Mouse (Mus musculus) MEL (cell line): ENCODE results near the gene Heg1. TPM values are rescaled to one million over a fixed set of nuclear protein-coding genes. Genes with fewer than 3 reads are reported as not detected.
A peak's percentile ranks its signal among the peaks of the same experiment; 100 is the strongest.

Source experiments
- DNase-seq: peaks from one replicate; pipeline ENCODE4 v3.0.0; 2011; ENCODE audit warnings: low read depth, low spot score
- H3K27ac ChIP-seq: 2 replicates; pipeline ENCODE4 v1.5.1; 2012; ENCODE audit warnings: low read depth, mild to moderate bottlenecking, control low read depth, low read length, moderate library complexity; ENCODE audit not compliant: control insufficient read depth
- H3K27me3 ChIP-seq, 2 experiments: fragments of 150-350 bp in 1 of 2; sonication (generic) in 1 of 2; 2 replicates each; pipeline ENCODE4 v1.6.1; 2012; ENCODE audit warnings: low read length in 2 of 2, mild to moderate bottlenecking in 2 of 2, improper control_type of control experiment in 1 of 2, moderate library complexity in 1 of 2; ENCODE audit not compliant: insufficient read depth in 2 of 2, control insufficient read depth in 1 of 2
- H3K36me3 ChIP-seq, 2 experiments: 2 replicates each; pipeline ENCODE4 v1.6.1; 2012 to 2014; ENCODE audit warnings: low read length in 2 of 2, improper control_type of control experiment in 1 of 2, inconsistent platforms in 1 of 2, mild to moderate bottlenecking in 1 of 2; ENCODE audit not compliant: insufficient read depth in 2 of 2, control insufficient read depth in 1 of 2
- H3K4me1 ChIP-seq, 2 experiments: fragments of 150-350 bp in 1 of 2; sonication (generic) in 1 of 2; 2 replicates each; pipeline ENCODE4 v1.6.1; 2012; ENCODE audit warnings: low read length in 2 of 2, improper control_type of control experiment in 1 of 2, mild to moderate bottlenecking in 1 of 2; ENCODE audit not compliant: insufficient read depth in 2 of 2, control insufficient read depth in 1 of 2
- H3K4me3 ChIP-seq, 2 experiments: fragments of 150-350 bp in 1 of 2; sonication (generic) in 1 of 2; 2 replicates each; pipeline ENCODE4 v1.5.1; 2012; ENCODE audit warnings: low read depth in 2 of 2, low read length in 2 of 2, mild to moderate bottlenecking in 2 of 2, moderate library complexity in 2 of 2, control low read depth in 1 of 2, improper control_type of control experiment in 1 of 2; ENCODE audit not compliant: control insufficient read depth in 1 of 2, insufficient read depth in 1 of 2
- H3K79me2 ChIP-seq: 2 replicates; pipeline ENCODE4 v1.6.1; 2012; ENCODE audit warnings: mild to moderate bottlenecking, low read length, moderate library complexity; ENCODE audit not compliant: control insufficient read depth, poor library complexity, insufficient read depth
- H3K9ac ChIP-seq: 2 replicates; pipeline ENCODE4 v1.6.1; 2012; ENCODE audit warnings: low read depth, mild to moderate bottlenecking, control low read depth, low read length, moderate library complexity; ENCODE audit not compliant: control insufficient read depth, poor library complexity, severe bottlenecking
- H3K9me3 ChIP-seq: fragments of 150-350 bp; sonication (generic); replicated peaks from 2 replicates; pipeline ENCODE4 v1.6.1; 2012; ENCODE audit warnings: mild to moderate bottlenecking, low read length, improper control_type of control experiment, moderate library complexity; ENCODE audit not compliant: insufficient read depth
- BHLHE40 ChIP-seq: IDR thresholded peaks from 2 replicates; pipeline ENCODE4 v1.6.1; 2012; ENCODE audit warnings: low read depth, mild to moderate bottlenecking, inconsistent platforms, low read length, improper control_type of control experiment, borderline replicate concordance
- CHD1 ChIP-seq: IDR thresholded peaks from 2 replicates; pipeline ENCODE4 v1.6.1; 2012; ENCODE audit warnings: low read depth, mild to moderate bottlenecking, inconsistent platforms, low read length, improper control_type of control experiment
- CHD2 ChIP-seq: IDR thresholded peaks from 2 replicates; pipeline ENCODE4 v1.6.1; 2011; ENCODE audit warnings: low read length, improper control_type of control experiment
- CTCF ChIP-seq, 3 experiments: IDR thresholded peaks in 2 of 3; conservative IDR thresholded peaks in 1 of 3; 2 replicates each; pipeline ENCODE4 v1.5.1; 2011 to 2012; ENCODE audit warnings: low read length in 3 of 3, low read depth in 2 of 3, mild to moderate bottlenecking in 2 of 3, improper control_type of control experiment in 1 of 3, inconsistent platforms in 1 of 3, mixed read lengths in 1 of 3, moderate library complexity in 1 of 3; ENCODE audit not compliant: control insufficient read depth in 1 of 3, insufficient read depth in 1 of 3, poor library complexity in 1 of 3, severe bottlenecking in 1 of 3
- E2F4 ChIP-seq: IDR thresholded peaks from 2 replicates; pipeline ENCODE4 v1.6.1; 2011; ENCODE audit warnings: low read depth, low read length, improper control_type of control experiment, borderline replicate concordance
- ELF1 ChIP-seq: IDR thresholded peaks from 2 replicates; pipeline ENCODE4 v1.6.1; 2014; ENCODE audit warnings: low read depth, mild to moderate bottlenecking, inconsistent platforms, low read length, improper control_type of control experiment, moderate library complexity
- EP300 ChIP-seq, 2 experiments: IDR thresholded peaks; 2 replicates each; pipeline ENCODE4 v1.6.1; 2011; ENCODE audit warnings: improper control_type of control experiment in 2 of 2, low read length in 2 of 2, low read depth in 1 of 2, mild to moderate bottlenecking in 1 of 2
- ETS1 ChIP-seq: IDR thresholded peaks from 2 replicates; pipeline ENCODE4 v1.6.1; 2012; ENCODE audit warnings: low read depth, mild to moderate bottlenecking, inconsistent platforms, low read length, improper control_type of control experiment, moderate library complexity
- GABPA ChIP-seq: IDR thresholded peaks from 2 replicates; pipeline ENCODE4 v1.6.1; 2012; ENCODE audit warnings: low read depth, mild to moderate bottlenecking, inconsistent platforms, low read length, improper control_type of control experiment, moderate library complexity
- GATA1 ChIP-seq: IDR thresholded peaks from 2 replicates; pipeline ENCODE4 v1.6.1; 2011; ENCODE audit warnings: low read depth, low read length, improper control_type of control experiment
- HCFC1 ChIP-seq: IDR thresholded peaks from 2 replicates; pipeline ENCODE4 v1.6.1; 2012; ENCODE audit warnings: low read depth, mild to moderate bottlenecking, inconsistent platforms, low read length, improper control_type of control experiment, moderate library complexity
- JUND ChIP-seq: IDR thresholded peaks from 2 replicates; pipeline ENCODE4 v1.6.1; 2011; ENCODE audit warnings: low read depth, mild to moderate bottlenecking, improper control_type of control experiment, low read length
- KAT2A ChIP-seq: conservative IDR thresholded peaks from 2 replicates; pipeline ENCODE4 v1.6.1; 2012; ENCODE audit warnings: low read depth, low read length, improper control_type of control experiment, inconsistent platforms
- MAFK ChIP-seq: IDR thresholded peaks from 2 replicates; pipeline ENCODE4 v1.6.1; 2011; ENCODE audit warnings: low read depth, mild to moderate bottlenecking, low read length, improper control_type of control experiment, borderline replicate concordance
- MAX ChIP-seq: IDR thresholded peaks from 2 replicates; pipeline ENCODE4 v1.6.1; 2011; ENCODE audit warnings: low read length, improper control_type of control experiment
- MAZ ChIP-seq: IDR thresholded peaks from 2 replicates; pipeline ENCODE4 v1.6.1; 2012; ENCODE audit warnings: low read depth, mild to moderate bottlenecking, inconsistent platforms, low read length, improper control_type of control experiment
- MEF2A ChIP-seq: IDR thresholded peaks from 2 replicates; pipeline ENCODE4 v1.6.1; 2014; ENCODE audit warnings: low read depth, mild to moderate bottlenecking, inconsistent platforms, low read length, improper control_type of control experiment; ENCODE audit not compliant: poor library complexity, insufficient replicate concordance, severe bottlenecking; ENCODE audit errors: extremely low read depth
- MXI1 ChIP-seq: IDR thresholded peaks from 2 replicates; pipeline ENCODE4 v1.6.1; 2011; ENCODE audit warnings: mild to moderate bottlenecking, low read depth, low read length, improper control_type of control experiment
- MYC ChIP-seq: IDR thresholded peaks from 2 replicates; pipeline ENCODE4 v1.6.1; 2011; ENCODE audit warnings: low read depth, mild to moderate bottlenecking, low read length, improper control_type of control experiment, moderate library complexity
- NELFE ChIP-seq: IDR thresholded peaks from 2 replicates; pipeline ENCODE4 v1.6.1; 2011; ENCODE audit warnings: low read depth, low read length, improper control_type of control experiment
- NRF1 ChIP-seq: IDR thresholded peaks from 2 replicates; pipeline ENCODE4 v1.6.1; 2014; ENCODE audit warnings: low read depth, mild to moderate bottlenecking, inconsistent platforms, low read length, improper control_type of control experiment, moderate library complexity; ENCODE audit not compliant: poor library complexity, insufficient read depth, severe bottlenecking
- POLR2A ChIP-seq, 2 experiments: IDR thresholded peaks; 2 replicates each; pipeline ENCODE4 v1.6.1; 2011 to 2012; ENCODE audit warnings: low read length in 2 of 2, mild to moderate bottlenecking in 2 of 2, control low read depth in 1 of 2, improper control_type of control experiment in 1 of 2, low read depth in 1 of 2, moderate library complexity in 1 of 2; ENCODE audit not compliant: control insufficient read depth in 1 of 2, insufficient read depth in 1 of 2, poor library complexity in 1 of 2
- POLR2AphosphoS2 ChIP-seq: IDR thresholded peaks from 2 replicates; pipeline ENCODE4 v1.6.1; 2011; ENCODE audit warnings: low read length, improper control_type of control experiment
- POLR2AphosphoS5 ChIP-seq: IDR thresholded peaks from 2 replicates; pipeline ENCODE4 v1.6.1; 2012; ENCODE audit warnings: low read depth, borderline replicate concordance, mild to moderate bottlenecking, inconsistent platforms, low read length, moderate library complexity, mixed read lengths
- RAD21 ChIP-seq: IDR thresholded peaks from 2 replicates; pipeline ENCODE4 v1.6.1; 2011; ENCODE audit warnings: mild to moderate bottlenecking, low read depth, low read length, improper control_type of control experiment
- RCOR1 ChIP-seq: IDR thresholded peaks from 2 replicates; pipeline ENCODE4 v1.6.1; 2012; ENCODE audit warnings: low read depth, mild to moderate bottlenecking, inconsistent platforms, low read length, improper control_type of control experiment
- SIN3A ChIP-seq: IDR thresholded peaks from 2 replicates; pipeline ENCODE4 v1.6.1; 2012; ENCODE audit warnings: low read length, improper control_type of control experiment, inconsistent platforms
- SMC3 ChIP-seq: IDR thresholded peaks from 2 replicates; pipeline ENCODE4 v1.6.1; 2011; ENCODE audit warnings: low read depth, low read length, improper control_type of control experiment
- TAL1 ChIP-seq: IDR thresholded peaks from 2 replicates; pipeline ENCODE4 v1.6.1; 2012; ENCODE audit warnings: mild to moderate bottlenecking, inconsistent platforms, low read length, moderate library complexity, mixed read lengths
- TBP ChIP-seq: IDR thresholded peaks from 2 replicates; pipeline ENCODE4 v1.8.0; 2011; ENCODE audit warnings: low read depth, low read length, improper control_type of control experiment
- TCF12 ChIP-seq: IDR thresholded peaks from 2 replicates; pipeline ENCODE4 v1.6.1; 2014; ENCODE audit warnings: low read depth, mild to moderate bottlenecking, inconsistent platforms, low read length, improper control_type of control experiment, moderate library complexity
- UBTF ChIP-seq: IDR thresholded peaks from 2 replicates; pipeline ENCODE4 v1.6.1; 2012; ENCODE audit warnings: low read depth, mild to moderate bottlenecking, inconsistent platforms, low read length, improper control_type of control experiment, moderate library complexity, borderline replicate concordance; ENCODE audit not compliant: insufficient read depth
- USF2 ChIP-seq, 2 experiments: IDR thresholded peaks; 2 replicates each; pipeline ENCODE4 v1.6.1; 2011 to 2012; ENCODE audit warnings: improper control_type of control experiment in 2 of 2, low read length in 2 of 2, borderline replicate concordance in 1 of 2, inconsistent platforms in 1 of 2, low read depth in 1 of 2, mild to moderate bottlenecking in 1 of 2; ENCODE audit not compliant: insufficient read depth in 1 of 2
- ZC3H11A ChIP-seq: IDR thresholded peaks from 2 replicates; pipeline ENCODE4 v1.6.1; 2012; ENCODE audit warnings: low read depth, mild to moderate bottlenecking, inconsistent platforms, low read length, improper control_type of control experiment
- ZKSCAN1 ChIP-seq: IDR thresholded peaks from 2 replicates; pipeline ENCODE4 v1.6.1; 2012; ENCODE audit warnings: low read depth, mild to moderate bottlenecking, inconsistent platforms, low read length, improper control_type of control experiment, moderate library complexity
- ZMIZ1 ChIP-seq: IDR thresholded peaks from 2 replicates; pipeline ENCODE4 v1.6.1; 2012; ENCODE audit warnings: low read depth, mild to moderate bottlenecking, inconsistent platforms, low read length, improper control_type of control experiment, moderate library complexity
- ZNF384 ChIP-seq: IDR thresholded peaks from 2 replicates; pipeline ENCODE4 v1.6.1; 2012; ENCODE audit warnings: low read depth, mild to moderate bottlenecking, inconsistent platforms, low read length, improper control_type of control experiment
- polyA plus RNA-seq, 2 experiments: library from polyadenylated mRNA; stranded (reverse) in 1 of 2; unstranded in 1 of 2; fragments of >175 nt in 1 of 2; fragments of >200 nt in 1 of 2; gene quantifications; 2 replicates each; pipeline versions ENCODE4 v1.2.1 to v1.2.4; 2012; ENCODE audit warnings: low replicate concordance in 2 of 2, low read depth in 1 of 2; ENCODE audit not compliant: insufficient read length in 2 of 2, insufficient read depth in 1 of 2, missing spikeins in 1 of 2
- total RNA-seq: library from RNA; depleted of rRNA; stranded (reverse); fragments of 300-350 nt; gene quantifications from 2 replicates; pipeline ENCODE4 v1.2.3, GENCODE M21; 2012

Heg1 gene
- total and polyA plus RNA-seq, 3 experiments = 4.1 to 72.0 (median 6.9) TPM

GRCm38 (mm10) chr16:33732237-33732749, 48.1 kb downstream of the Heg1 start:
- Histone ChIP-seq H3K79me2 (no peaks in the 10 kb centered on the region), H3K9ac (no peak overlapping the region), H3K9me3 (no peaks in the 10 kb centered on the region), H3K36me3 (peaks cover 0 to 20% of the 10 kb centered on the region in 2 experiments; a peak in 2 of 4 replicates), H3K27ac (peak overlapping the region; percentile 91), H3K4me3 (no peak overlapping the region), H3K4me1 (peaks cover 7 to 19% of the 10 kb centered on the region in 2 experiments), H3K27me3 (no peaks in the 10 kb centered on the region)
- peak; percentile 93 for DNase-seq
- TF ChIP-seq TBP (no peak), JUND (no peak), ZKSCAN1 (no peak), E2F4 (no peak), HCFC1 (peak; percentile 48; the same call in 1 of the 2 replicates), MXI1 (peak; percentile 94), MAX (peak; percentile 75), POLR2AphosphoS2 (no peak), ZMIZ1 (no peak), TCF12 (peak; percentile 91), RCOR1 (peak; percentile 81), SIN3A (peak; percentile 88), POLR2AphosphoS5 (no peak), MAFK (peak; percentile 64; the same call in 1 of the 2 replicates), MEF2A (peak; percentile 97), USF2 (IDR thresholded peaks at IDR 0.05; ENCODE audit: borderline replicate concordance in 1 of 2, insufficient read depth in 1 of 2, low read depth in 1 of 2, low read length in 2 of 2) (no peak), CTCF (IDR thresholded peaks at IDR 0.05 in 2 of 3, conservative IDR thresholded peaks at IDR 0.05 in 1 of 3; ENCODE audit: control insufficient read depth in 1 of 3, insufficient read depth in 1 of 3, low read depth in 2 of 3, low read length in 3 of 3, poor library complexity in 1 of 3, severe bottlenecking in 1 of 3) (no peak), NRF1 (no peak), BHLHE40 (peak; percentile 67), UBTF (no peak), CHD1 (0 out of 2 replicates have a peak, but pooled peaks have one; percentile 75), ELF1 (no peak), EP300 (IDR thresholded peaks at IDR 0.05; ENCODE audit: low read depth in 1 of 2, low read length in 2 of 2) (peak; percentile 94 to 96), ZC3H11A (no peak), NELFE (no peak), TAL1 (peak; percentile 74), ETS1 (peak; percentile 94), GATA1 (peak; percentile 96), POLR2A (IDR thresholded peaks at IDR 0.05; ENCODE audit: control insufficient read depth in 1 of 2, insufficient read depth in 1 of 2, low read depth in 1 of 2, low read length in 2 of 2, poor library complexity in 1 of 2) (no peak), SMC3 (no peak), ZNF384 (peak; percentile 73), MAZ (no peak), MYC (peak; percentile 78), GABPA (no peak), CHD2 (no peak), RAD21 (no peak), KAT2A (no peak)
